Mouse (Mus musculus) layer of hippocampus, adult 8-10 months (tissue): ENCODE results near the gene Fam192a. TPM values are rescaled to one million over a fixed set of nuclear protein-coding genes. Genes with fewer than 3 reads are reported as not detected.

ENCODE experiments used
- DNase-seq, 2 experiments: peaks; one replicate each; pipeline ENCODE4 v3.0.0; 2022; ENCODE audit warnings: low spot score in 2 of 2
- total RNA-seq, 4 experiments: library from RNA; stranded (reverse); gene quantifications; 2 replicates each; pipeline ENCODE4 v1.2.4; 2022

Gene Fam192a
- total RNA-seq, 4 experiments from 2014 or later = 36.1 to 44.1 (median 40.0) TPM

DNA sequence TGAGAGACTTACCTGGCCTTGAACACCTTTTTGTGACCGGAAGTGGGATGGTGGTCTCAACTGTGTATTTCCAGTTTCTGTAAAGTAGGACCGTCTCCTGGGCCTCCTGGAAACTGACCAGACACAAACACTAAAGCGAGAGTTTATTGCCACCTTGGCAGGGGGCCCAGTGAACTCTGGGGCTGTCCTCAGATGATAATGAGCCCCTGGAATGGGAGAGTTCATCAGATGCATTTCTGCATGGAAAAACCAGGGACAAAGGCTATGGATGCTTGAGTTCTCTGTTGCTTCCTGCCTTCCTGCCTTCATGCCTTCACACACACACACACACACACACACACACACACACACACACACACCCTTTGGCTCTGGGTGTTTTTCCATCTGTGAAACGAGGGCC lies 67.2 kb downstream of the Fam192a start:
- no peak for DNase-seq

DNA sequence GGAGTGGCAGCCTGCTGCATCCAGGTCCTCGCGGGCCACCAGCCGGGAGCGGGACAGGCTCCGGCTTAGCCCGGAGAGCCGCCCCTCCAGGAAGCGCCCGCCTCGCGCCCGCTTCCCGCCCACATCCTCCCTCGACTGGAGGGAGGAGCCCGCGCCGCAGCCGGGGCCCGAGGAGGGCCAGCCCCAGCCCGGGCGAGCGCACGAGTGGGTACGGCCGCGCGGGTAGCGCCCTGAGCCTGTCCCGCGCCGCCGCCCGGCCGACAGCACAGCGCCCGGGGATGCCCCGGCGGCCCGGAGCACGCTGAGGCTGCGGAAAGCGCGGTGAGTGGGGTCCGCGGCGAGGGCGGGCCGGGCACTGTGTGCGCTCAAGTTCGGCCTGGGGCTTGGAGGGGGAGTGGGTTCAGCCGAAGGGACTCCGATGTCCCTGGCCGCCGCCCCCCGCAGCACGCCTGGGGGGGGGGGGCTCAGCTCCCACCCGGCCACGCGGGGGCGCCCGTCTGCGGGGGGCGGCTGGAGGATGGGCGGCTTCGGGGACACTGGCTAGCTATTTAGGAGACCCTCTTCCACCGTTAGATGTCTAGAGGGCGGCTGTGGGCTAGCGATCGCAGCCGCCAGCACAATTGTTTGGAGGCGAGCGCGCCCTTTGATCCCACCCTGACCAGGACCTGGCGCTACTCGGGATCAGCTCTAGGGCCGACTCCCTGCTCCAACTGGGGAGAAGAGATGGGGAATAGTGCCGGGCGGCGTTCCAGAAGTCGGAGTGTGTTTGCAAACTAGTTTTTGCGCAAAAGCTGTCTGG lies 68.7 kb downstream of the Fam192a start, which contains the start of gene Cpne2:
Gene Cpne2, plus strand, starts transcription at position 118 of the 799 bp plus-strand sequence.
- DNase-seq = peak in 1 of 2 experiments; percentile 38

DNA sequence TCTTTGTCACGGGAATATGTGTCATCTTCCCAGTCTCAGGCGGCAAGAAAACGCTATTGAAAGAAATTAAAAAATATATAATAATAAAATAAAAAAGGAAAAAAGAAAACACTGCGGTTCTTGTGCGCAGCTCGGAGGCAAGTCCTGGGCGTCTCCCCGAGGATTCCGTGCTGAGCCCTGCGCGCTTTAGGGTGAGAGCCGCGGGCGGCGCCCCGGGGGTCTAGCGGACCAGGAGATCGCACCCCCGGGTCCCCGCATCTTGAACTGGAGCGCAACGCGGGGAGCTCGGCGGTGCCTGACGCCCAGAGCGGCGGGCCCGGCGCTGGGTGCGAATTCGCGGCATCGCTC lies 69.3 kb downstream of the Fam192a start:
- no peak for DNase-seq

DNA sequence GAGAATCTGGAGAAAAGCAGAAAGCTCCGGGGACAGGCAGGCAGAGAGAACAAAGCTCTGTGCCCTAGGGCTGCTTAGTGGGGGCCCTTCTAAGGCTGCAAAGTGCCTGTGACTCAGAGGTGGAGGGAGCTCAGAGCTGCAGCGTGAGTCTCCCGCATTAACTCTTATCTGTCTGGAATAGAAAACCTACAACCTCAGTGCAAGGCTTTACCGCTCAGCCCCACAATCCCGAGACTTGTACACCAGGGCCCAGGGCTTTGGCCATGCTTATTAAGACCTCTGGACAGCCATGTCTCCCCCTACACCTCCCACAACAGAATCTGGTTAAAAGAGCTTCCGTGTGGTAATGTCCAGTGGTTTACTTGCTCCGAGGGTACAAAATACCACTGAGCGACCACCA lies 69.8 kb downstream of the Fam192a start:
- DNase-seq = no peak

DNA sequence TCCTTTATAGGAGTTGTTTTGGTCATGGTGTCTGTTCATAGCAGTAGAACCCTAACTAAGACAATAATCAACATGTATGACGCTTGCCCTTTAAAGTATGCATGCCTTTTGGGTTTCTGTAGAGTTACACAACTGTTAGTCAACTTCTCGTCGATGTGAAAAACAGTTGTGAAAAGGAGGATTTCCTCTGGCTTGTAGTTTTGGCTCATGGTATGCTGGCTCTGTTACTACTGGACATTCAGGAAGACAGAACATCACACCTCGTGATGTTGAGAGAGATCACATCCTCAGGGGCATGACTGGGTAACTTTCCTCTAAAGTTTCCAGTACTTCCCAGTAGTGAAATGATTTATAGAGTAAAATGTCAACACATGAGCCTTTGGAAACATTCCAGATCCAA lies 71.2 kb downstream of the Fam192a start:
- no peak for DNase-seq

DNA sequence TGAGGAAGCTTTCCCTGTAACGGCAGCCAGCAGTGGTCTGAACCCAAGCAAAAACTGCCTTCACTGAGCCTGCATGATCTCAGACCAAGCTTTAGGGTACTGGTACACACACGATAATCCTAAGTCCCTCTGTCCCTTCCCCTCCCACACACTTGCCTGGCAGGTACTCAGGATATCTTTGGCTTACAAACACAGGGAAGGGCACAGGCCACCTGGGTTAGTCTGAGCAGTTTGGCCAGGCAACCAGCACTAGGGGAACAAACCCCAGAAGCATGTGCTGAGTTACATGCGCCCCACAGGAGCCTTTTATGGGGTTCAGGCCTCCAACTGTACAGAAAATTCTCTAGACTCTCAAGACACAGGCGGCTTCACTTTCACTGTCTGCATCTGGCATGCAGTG lies 71.9 kb downstream of the Fam192a start:
- DNase-seq = no peak

DNA sequence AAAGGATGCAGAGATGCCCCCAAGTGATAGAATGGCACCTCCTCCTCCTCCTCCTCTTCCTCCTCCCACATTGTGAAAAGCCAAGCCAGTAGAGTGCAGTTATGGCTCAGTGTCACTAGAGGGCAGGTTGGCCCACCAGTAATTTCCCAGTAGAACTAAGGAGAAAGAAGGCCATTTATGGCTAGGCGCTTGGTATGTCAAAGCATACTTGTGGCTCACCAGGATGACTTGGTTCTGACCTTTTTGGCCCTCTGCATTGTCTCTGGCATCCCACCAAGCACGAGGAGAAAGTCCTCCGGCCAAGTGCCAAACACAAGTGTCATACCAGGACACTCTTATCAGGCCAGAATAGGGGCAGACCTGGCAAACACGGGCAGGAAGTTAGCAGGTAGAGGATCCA lies 73.6 kb downstream of the Fam192a start:
- DNase-seq = peak; percentile 48 to 58

DNA sequence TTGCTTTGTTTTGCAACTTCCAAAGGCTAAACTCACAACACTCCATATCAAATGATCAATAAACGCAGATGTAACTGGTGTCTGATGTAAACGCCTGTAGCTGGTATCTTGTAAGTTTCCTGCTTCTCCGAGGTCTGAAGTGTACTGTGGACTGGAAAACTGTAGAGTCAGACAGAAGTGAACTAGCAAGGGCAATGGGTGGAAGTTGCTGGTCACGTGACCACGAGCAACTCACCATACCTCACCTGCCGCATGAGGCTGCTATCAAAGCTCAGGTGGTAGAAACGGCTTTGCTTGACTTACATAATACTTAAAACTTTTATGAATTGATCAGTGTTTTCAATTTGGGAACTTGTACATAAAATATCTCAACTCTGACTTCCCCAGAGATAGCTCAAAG lies 74.6 kb downstream of the Fam192a start:
- no peak for DNase-seq

DNA sequence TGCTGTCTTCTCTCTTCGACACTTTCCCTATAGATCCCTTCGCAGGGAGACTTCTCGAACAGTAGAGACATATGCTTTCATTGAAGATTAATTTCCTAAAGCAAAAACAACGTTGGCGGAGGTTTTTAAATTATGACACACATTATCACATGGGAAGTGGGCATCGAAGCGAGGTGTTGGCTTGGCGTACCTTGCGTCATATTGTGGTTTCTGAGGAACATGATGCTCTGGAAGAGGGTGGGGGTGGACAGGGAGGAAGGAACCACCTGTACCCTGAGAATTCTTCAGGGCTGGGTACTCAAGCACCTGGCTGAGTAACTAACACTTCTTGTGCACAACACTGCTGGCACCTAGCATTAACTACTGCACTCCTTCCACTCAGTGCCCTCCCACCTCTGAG lies 77.2 kb downstream of the Fam192a start:
- DNase-seq = no peak

Other genes with a start within 250 kb of the Fam192a start
- gene Herpud1, start 215.6 kb downstream of the Fam192a start, total RNA-seq = 10 to 100 TPM; 53.6 to 81.4 (median 65.6) TPM
- gene Nlrc5, start 167.6 kb downstream of the Fam192a start, total RNA-seq = 1 to 10 TPM in 2 of 4 experiments, under 1 TPM in 2; 0.62 to 6.2 (median 2.1) TPM
- 10 to 100 TPM; 45.0 to 47.3 (median 46.7) TPM for gene Cpne2, start 69.0 kb downstream of the Fam192a start, total RNA-seq
- gene Rspry1, start 60 bp downstream of the Fam192a start, total RNA-seq = 10 to 100 TPM; 25.5 to 30.5 (median 27.0) TPM
- gene Arl2bp, start 64.6 kb upstream of the Fam192a start, total RNA-seq = 100 to 1,000 TPM; 138 to 156 (median 154) TPM
- 10 to 100 TPM; 29.6 to 61.0 (median 49.6) TPM for gene Pllp, start 94.3 kb upstream of the Fam192a start, total RNA-seq
- gene Ccl22, start 143.6 kb upstream of the Fam192a start, total RNA-seq = under 1 TPM in 2 of 4 experiments, not detected in 2; 0.33 to 0.40 TPM
- gene Cx3cl1, start 170.0 kb upstream of the Fam192a start, total RNA-seq = 100 to 1,000 TPM; 333 to 386 (median 359) TPM
- gene Ccl17, start 208.5 kb upstream of the Fam192a start, total RNA-seq = 10 to 100 TPM in 1 of 4 experiments, 1 to 10 TPM in 3; 3.7 to 10.8 (median 6.9) TPM
- gene Coq9, start 236.3 kb upstream of the Fam192a start, total RNA-seq = 10 to 100 TPM; 83.6 to 98.9 (median 87.1) TPM
- 10 to 100 TPM; 62.0 to 88.0 (median 71.0) TPM for gene Ciapin1, start 236.4 kb upstream of the Fam192a start, total RNA-seq